Mouse (Mus musculus) heart, adult 2 months (tissue): Measurements from ENCODE around the gene Efcab9.

ENCODE experiments used
- CTCF ChIP-seq: fragments of 200-600 bp; IDR thresholded peaks from 2 replicates; pipeline ENCODE4 v1.8.1; 2022; ENCODE audit warnings: antibody characterized with exemption, mild to moderate bottlenecking, moderate library complexity
- EP300 ChIP-seq: fragments of 200-500 bp; IDR thresholded peaks from 2 replicates; pipeline ENCODE4 v1.6.1; 2011; ENCODE audit warnings: low read depth, low read length, control low read depth; ENCODE audit not compliant: insufficient read depth
- POLR2A ChIP-seq: fragments of 200-500 bp; IDR thresholded peaks from 2 replicates; pipeline ENCODE4 v1.6.1; 2011; ENCODE audit warnings: mild to moderate bottlenecking, low read depth, low read length, control low read depth; ENCODE audit not compliant: insufficient read depth

DNA sequence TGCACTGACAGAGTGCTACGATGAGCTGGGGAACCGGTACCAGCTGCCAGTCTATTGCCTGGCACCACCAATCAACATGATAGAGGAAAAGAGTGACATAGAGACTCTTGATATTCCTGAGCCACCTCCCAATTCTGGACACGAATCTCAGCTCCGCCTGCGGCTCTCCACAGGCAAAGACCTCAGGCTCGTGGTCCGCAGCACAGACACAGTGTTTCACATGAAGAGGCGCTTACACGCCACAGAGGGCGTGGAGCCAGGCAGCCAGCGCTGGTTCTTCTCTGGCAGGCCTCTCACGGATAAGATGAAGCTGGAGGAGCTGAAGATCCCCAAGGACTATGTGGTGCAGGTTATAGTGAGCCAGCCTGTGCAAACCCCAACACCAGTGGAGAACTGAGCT lies 15.8 kb downstream of the Efcab9 start:
- TF ChIP-seq POLR2A (no peak), EP300 (no peak), CTCF (no peak)
